Mouse (Mus musculus) kidney, adult 2 months (tissue): ENCODE results near the gene Dffb. TPM values are rescaled to one million over a fixed set of nuclear protein-coding genes. Genes with fewer than 3 reads are reported as not detected.

ENCODE experiments used
- DNase-seq: peaks from one replicate; pipeline ENCODE4 v3.0.0; 2021
- H3K27ac ChIP-seq: fragments of 200-500 bp; 2 replicates; pipeline ENCODE4 v1.5.1; 2012; ENCODE audit warnings: low read depth, low read length, control low read depth, inconsistent platforms; ENCODE audit not compliant: insufficient read depth
- H3K27me3 ChIP-seq: fragments of 200-500 bp; replicated peaks from 2 replicates; pipeline ENCODE4 v1.6.1; 2012; ENCODE audit warnings: mild to moderate bottlenecking, moderate library complexity, low read length, inconsistent platforms; ENCODE audit not compliant: control insufficient read depth, insufficient read depth
- H3K36me3 ChIP-seq: fragments of 200-500 bp; 2 replicates; pipeline ENCODE4 v1.6.1; 2012; ENCODE audit warnings: mild to moderate bottlenecking, moderate library complexity, low read length, inconsistent platforms; ENCODE audit not compliant: control insufficient read depth, insufficient read depth
- H3K4me1 ChIP-seq: fragments of 200-500 bp; 2 replicates; pipeline ENCODE4 v1.6.1; 2011; ENCODE audit warnings: low read length; ENCODE audit not compliant: control insufficient read depth, insufficient read depth
- H3K4me3 ChIP-seq: fragments of 200-500 bp; 2 replicates; pipeline ENCODE4 v1.5.1; 2011; ENCODE audit warnings: mild to moderate bottlenecking, low read depth, low read length, control low read depth; ENCODE audit not compliant: insufficient read depth
- CTCF ChIP-seq: fragments of 200-500 bp; conservative IDR thresholded peaks from 2 replicates; pipeline ENCODE4 v1.5.1; 2011; ENCODE audit warnings: low read depth, mild to moderate bottlenecking, control low read depth, low read length, moderate library complexity, mixed read lengths; ENCODE audit not compliant: insufficient read depth, insufficient read length
- POLR2A ChIP-seq: fragments of 200-500 bp; IDR thresholded peaks from one replicate; pipeline ENCODE4 v1.6.1; 2011; ENCODE audit warnings: low read depth, low read length, control low read depth
- WGBS: fragments of 180-500 bp; shearing (Covaris S2); methylation state at CpG from one replicate; pipeline ENCODE4 v1.1.7; 2018; 5-methylcytosine and 5-hydroxymethylcytosine counted together
- polyA plus RNA-seq: library from polyadenylated mRNA; depleted of rRNA; stranded (reverse); fragments of >200 nt; gene quantifications from 2 replicates; pipeline ENCODE4 v1.2.3, GENCODE M21; 2012

Gene Dffb
- polyA plus RNA-seq, 1 experiment = 5.0 TPM

GRCm38 (mm10) chr4:153993505-153993904, 18.6 kb upstream of the Dffb start:
- H3K4me1 ChIP-seq = no peaks in the 10 kb centered on the region
- no peaks in the 10 kb centered on the region for H3K27me3 ChIP-seq
- no peaks in the 10 kb centered on the region for H3K36me3 ChIP-seq
- H3K27ac ChIP-seq = no peak overlapping the region
- WGBS = 91% methylated on average over 8 of the region's 8 CpGs
- DNase-seq = no peak
- H3K4me3 ChIP-seq = no peak overlapping the region
- TF ChIP-seq POLR2A = no peak
- no peak for TF ChIP-seq CTCF

GRCm38 (mm10) chr4:153992715-153993114, 17.8 kb upstream of the Dffb start:
- Histone ChIP-seq H3K27ac (no peak overlapping the region), H3K4me3 (no peak overlapping the region), H3K36me3 (no peaks in the 10 kb centered on the region), H3K4me1 (no peaks in the 10 kb centered on the region), H3K27me3 (no peaks in the 10 kb centered on the region)
- WGBS = 64% methylated on average over 10 of the region's 10 CpGs
- no peak for TF ChIP-seq CTCF
- no peak for TF ChIP-seq POLR2A
- DNase-seq = peak; percentile 27

- 93% methylated on average over 11 of the region's 11 CpGs for WGBS
- H3K4me3 ChIP-seq = no peak overlapping the region
- H3K27me3 ChIP-seq = no peaks in the 10 kb centered on the region
- no peak for TF ChIP-seq CTCF
- no peaks in the 10 kb centered on the region for H3K4me1 ChIP-seq
- peaks cover 2% of the 10 kb centered on the region for H3K36me3 ChIP-seq
- DNase-seq = no peak
- no peak overlapping the region for H3K27ac ChIP-seq
Observed at GRCm38 (mm10) chr4:153980470-153980869, 5.5 kb upstream of the Dffb start.

GRCm38 (mm10) chr4:153979243-153979642, 4.3 kb upstream of the Dffb start:
- no peaks in the 10 kb centered on the region for H3K36me3 ChIP-seq
- WGBS = 78% methylated on average over 10 of the region's 10 CpGs
- no peak overlapping the region for H3K27ac ChIP-seq
- DNase-seq = no peak
- no peak overlapping the region for H3K4me3 ChIP-seq
- no peaks in the 10 kb centered on the region for H3K27me3 ChIP-seq
- no peaks in the 10 kb centered on the region for H3K4me1 ChIP-seq
- TF ChIP-seq POLR2A = no peak
- no peak for TF ChIP-seq CTCF

- H3K27ac ChIP-seq = no peak overlapping the region
- H3K36me3 ChIP-seq = no peaks in the 10 kb centered on the region
- no peaks in the 10 kb centered on the region for H3K4me1 ChIP-seq
- WGBS = 27% methylated on average over 6 of the region's 6 CpGs
- peak overlapping the region; percentile 1; the same call in 1 of the 2 replicates for H3K4me3 ChIP-seq
- TF ChIP-seq CTCF (0 out of 2 replicates have a peak, but pooled peaks have one; percentile 2), POLR2A (no peak)
- no peak for DNase-seq
- H3K27me3 ChIP-seq = no peaks in the 10 kb centered on the region
Observed at GRCm38 (mm10) chr4:153975768-153976167, 842 bp upstream of the Dffb start.

GRCm38 (mm10) chr4:153975292-153975662, 351 bp upstream of the Dffb start:
- Histone ChIP-seq H3K4me1 (no peaks in the 10 kb centered on the region), H3K27me3 (no peaks in the 10 kb centered on the region), H3K36me3 (no peaks in the 10 kb centered on the region), H3K4me3 (peak overlapping the region; percentile 71), H3K27ac (no peak overlapping the region)
- no peak for TF ChIP-seq CTCF
- TF ChIP-seq POLR2A = no peak
- no peak for DNase-seq
- under 1% methylated on average over 33 of the region's 33 CpGs for WGBS

- WGBS = 79% methylated on average over 2 of the region's 2 CpGs
- no peaks in the 10 kb centered on the region for H3K27me3 ChIP-seq
Observed at GRCm38 (mm10) chr4:153968063-153968462, 6.9 kb downstream of the Dffb start.

GRCm38 (mm10) chr4:153967556-153967955, 7.4 kb downstream of the Dffb start:
- Histone ChIP-seq H3K27me3 (no peaks in the 10 kb centered on the region), H3K4me1 (no peaks in the 10 kb centered on the region), H3K36me3 (no peaks in the 10 kb centered on the region), H3K27ac (no peak overlapping the region), H3K4me3 (no peak overlapping the region)
- TF ChIP-seq CTCF (no peak), POLR2A (no peak)
- no peak for DNase-seq
- 89% methylated on average over 2 of the region's 2 CpGs for WGBS

More at GRCm38 (mm10) chr4:153968063-153968462, 6.9 kb downstream of the Dffb start:
- DNase-seq = no peak
- TF ChIP-seq POLR2A = no peak
- no peak for TF ChIP-seq CTCF
- H3K4me3 ChIP-seq = no peak overlapping the region
- H3K27ac ChIP-seq = no peak overlapping the region
- H3K4me1 ChIP-seq = no peaks in the 10 kb centered on the region
- H3K36me3 ChIP-seq = no peaks in the 10 kb centered on the region
